Mouse (Mus musculus): ENCODE measurements around the gene Rtn3. TPM values are rescaled to one million over a fixed set of nuclear protein-coding genes. Genes with fewer than 3 reads are reported as not detected.
A peak's percentile ranks its signal among the peaks of the same experiment; 100 is the strongest.

The Rtn3 gene
- total and polyA plus RNA-seq, 2 experiments from 2014 or later = 70.4 to 99.7 TPM

- Histone ChIP-seq H3K9ac (replicated peaks; ENCODE audit: low read depth, low read length) (peak overlapping the region; percentile 90), H3K27me3 (ENCODE audit: control insufficient read depth, insufficient read depth, low read length) (no peaks in the 10 kb centered on the region), H3K4me3 (ENCODE audit: low read depth, low read length) (peak overlapping the region; percentile 72), H3K27ac (ENCODE audit: low read depth) (peak overlapping the region; percentile 99), H3K9me3 (replicated peaks; ENCODE audit: control insufficient read depth, low read length) (no peaks in the 10 kb centered on the region), H3K4me2 (ENCODE audit: low read depth, low read length) (peak overlapping the region; percentile 82), H3K4me1 (ENCODE audit: control insufficient read depth, insufficient read depth) (no peaks in the 10 kb centered on the region), H3K36me3 (replicated peaks; ENCODE audit: control insufficient read depth, insufficient read depth, low read length) (no peaks in the 10 kb centered on the region)
- TF ChIP-seq EP300 (IDR thresholded peaks at IDR 0.05; ENCODE audit: low read depth) = peak; percentile 58; the same call in 1 of the 2 replicates
- peak; percentile 6; the same call in 1 of the 2 replicates for TF ChIP-seq CTCF (IDR thresholded peaks at IDR 0.05; ENCODE audit: low read depth)
- peak; percentile 96 for ATAC-seq (ENCODE audit: insufficient read depth, low read depth)
- peak; percentile 97 for DNase-seq (ENCODE audit: low spot score)
- under 1% methylated on average over 83 of the region's 84 CpGs for WGBS
These were observed 11.3 kb upstream of the Rtn3 start for GRCm38 (mm10) chr19:7494187-7495015.

- peak within 1 kb of the TSS; percentile 72 for H3K4me3 ChIP-seq (ENCODE audit: low read depth, low read length)
- DNase-seq (ENCODE audit: low spot score) = no peak
These were observed 10.5 kb upstream of the Rtn3 start, which contains the start of gene Atl3 for GRCm38 (mm10) chr19:7493352-7494186. Gene Atl3, plus strand, starts transcription at chr19:7494040.

GRCm38 (mm10) chr19:7492682-7493081 is 9.6 kb upstream of the Rtn3 start:
- Histone ChIP-seq H3K4me3 (ENCODE audit: low read depth, low read length) (no peak overlapping the region), H3K36me3 (replicated peaks; ENCODE audit: control insufficient read depth, insufficient read depth, low read length) (no peaks in the 10 kb centered on the region), H3K9ac (replicated peaks; ENCODE audit: low read depth, low read length) (no peak overlapping the region), H3K9me3 (replicated peaks; ENCODE audit: control insufficient read depth, low read length) (no peaks in the 10 kb centered on the region), H3K4me2 (ENCODE audit: low read depth, low read length) (no peak overlapping the region), H3K27ac (ENCODE audit: low read depth) (no peak overlapping the region), H3K27me3 (ENCODE audit: control insufficient read depth, insufficient read depth, low read length) (no peaks in the 10 kb centered on the region), H3K4me1 (ENCODE audit: control insufficient read depth, insufficient read depth) (peaks cover 4% of the 10 kb centered on the region; the same call in 1 of the 2 replicates)
- no peak for ATAC-seq (ENCODE audit: insufficient read depth, low read depth)
- TF ChIP-seq CTCF (IDR thresholded peaks at IDR 0.05; ENCODE audit: low read depth) (no peak), EP300 (IDR thresholded peaks at IDR 0.05; ENCODE audit: low read depth) (no peak)
- 91% methylated on average over 2 of the region's 2 CpGs for whole genome bisulfite sequencing
- no peak for DNase-seq (ENCODE audit: low spot score)

More at GRCm38 (mm10) chr19:7493352-7494186, 10.5 kb upstream of the Rtn3 start, which contains the start of gene Atl3:
- peak within 1 kb of the TSS; percentile 99 for H3K27ac ChIP-seq (ENCODE audit: low read depth)
- no peak for ATAC-seq (ENCODE audit: insufficient read depth, low read depth)
- no peaks in the 10 kb centered on the region for H3K36me3 ChIP-seq (replicated peaks; ENCODE audit: control insufficient read depth, insufficient read depth, low read length)
- no peaks in the 10 kb centered on the region for H3K9me3 ChIP-seq (replicated peaks; ENCODE audit: control insufficient read depth, low read length)
- no peaks in the 10 kb centered on the region for H3K27me3 ChIP-seq (ENCODE audit: control insufficient read depth, insufficient read depth, low read length)
- H3K9ac ChIP-seq (replicated peaks; ENCODE audit: low read depth, low read length) = peak within 1 kb of the TSS; percentile 90
- WGBS = 27% methylated on average over 31 of the region's 31 CpGs
- peak within 1 kb of the TSS; percentile 82 for H3K4me2 ChIP-seq (ENCODE audit: low read depth, low read length)
- no peaks in the 10 kb centered on the region for H3K4me1 ChIP-seq (ENCODE audit: control insufficient read depth, insufficient read depth)
- TF ChIP-seq EP300 (IDR thresholded peaks at IDR 0.05; ENCODE audit: low read depth) (no peak), CTCF (IDR thresholded peaks at IDR 0.05; ENCODE audit: low read depth) (no peak)

GRCm38 (mm10) chr19:7491960-7492359 is 8.9 kb upstream of the Rtn3 start:
- ATAC-seq (ENCODE audit: insufficient read depth, low read depth) (no peak), DNase-seq (ENCODE audit: low spot score) (no peak)
- WGBS = 86% methylated on average over 6 of the region's 6 CpGs
- H3K4me1 ChIP-seq (ENCODE audit: control insufficient read depth, insufficient read depth) = peaks cover 4% of the 10 kb centered on the region; the same call in 1 of the 2 replicates
- no peaks in the 10 kb centered on the region for H3K9me3 ChIP-seq (replicated peaks; ENCODE audit: control insufficient read depth, low read length)
- H3K4me2 ChIP-seq (ENCODE audit: low read depth, low read length) = no peak overlapping the region
- H3K27me3 ChIP-seq (ENCODE audit: control insufficient read depth, insufficient read depth, low read length) = no peaks in the 10 kb centered on the region
- no peak overlapping the region for H3K4me3 ChIP-seq (ENCODE audit: low read depth, low read length)
- no peaks in the 10 kb centered on the region for H3K36me3 ChIP-seq (replicated peaks; ENCODE audit: control insufficient read depth, insufficient read depth, low read length)
- no peak overlapping the region for H3K9ac ChIP-seq (replicated peaks; ENCODE audit: low read depth, low read length)
- H3K27ac ChIP-seq (ENCODE audit: low read depth) = no peak overlapping the region
- TF ChIP-seq EP300 (IDR thresholded peaks at IDR 0.05; ENCODE audit: low read depth) (no peak), CTCF (IDR thresholded peaks at IDR 0.05; ENCODE audit: low read depth) (no peak)

GRCm38 (mm10) chr19:7487680-7488079 is 4.6 kb upstream of the Rtn3 start:
- Histone ChIP-seq H3K9me3 (replicated peaks; ENCODE audit: control insufficient read depth, low read length) (no peaks in the 10 kb centered on the region), H3K27me3 (ENCODE audit: control insufficient read depth, insufficient read depth, low read length) (no peaks in the 10 kb centered on the region), H3K4me3 (ENCODE audit: low read depth, low read length) (no peak overlapping the region), H3K4me1 (ENCODE audit: control insufficient read depth, insufficient read depth) (peaks cover 11% of the 10 kb centered on the region; the same call in 1 of the 2 replicates), H3K4me2 (ENCODE audit: low read depth, low read length) (0 out of 2 replicates have a peak overlapping the region, but pooled peaks have one; percentile 11), H3K36me3 (replicated peaks; ENCODE audit: control insufficient read depth, insufficient read depth, low read length) (no peaks in the 10 kb centered on the region), H3K9ac (replicated peaks; ENCODE audit: low read depth, low read length) (no peak overlapping the region), H3K27ac (ENCODE audit: low read depth) (peak overlapping the region; percentile 34; the same call in 1 of the 2 replicates)
- 31% methylated on average over 8 of the region's 8 CpGs for WGBS
- TF ChIP-seq CTCF (IDR thresholded peaks at IDR 0.05; ENCODE audit: low read depth) (no peak), EP300 (IDR thresholded peaks at IDR 0.05; ENCODE audit: low read depth) (peak; percentile 57; the same call in 1 of the 2 replicates)
- DNase-seq (ENCODE audit: low spot score) = peak; percentile 70
- ATAC-seq (ENCODE audit: insufficient read depth, low read depth) = 0 out of 2 replicates have a peak, but pooled peaks have one; percentile 4
